Mouse (Mus musculus) midbrain, embryonic 13.5 days (tissue): ENCODE results near the gene Mfap3l. TPM values are rescaled to one million over a fixed set of nuclear protein-coding genes. Genes with fewer than 3 reads are reported as not detected.
A peak's percentile ranks its signal among the peaks of the same experiment; 100 is the strongest.
"Not testable (repeated sequence)": the region's sequence is repeated elsewhere in the genome, so short reads cannot be mapped to it uniquely, and the experiment has no call there.

ENCODE experiments used
- ATAC-seq: fragments of 200-750 bp; cut with Nextera tagmentation; 2 replicates; pipeline ENCODE4 v1.8.0; 2017; ENCODE audit warnings: mild to moderate bottlenecking, moderate TSS enrichment, moderate library complexity
- H3K27ac ChIP-seq: fragments of 300-500 bp; sonication (generic); 2 replicates; pipeline ENCODE4 v1.5.1; 2015; ENCODE audit warnings: inconsistent platforms, mild to moderate bottlenecking, moderate library complexity
- H3K27me3 ChIP-seq: fragments of 300-500 bp; sonication (generic); 2 replicates; pipeline ENCODE4 v1.6.1; 2015; ENCODE audit warnings: mild to moderate bottlenecking, inconsistent platforms
- H3K36me3 ChIP-seq: fragments of 300-500 bp; sonication (generic); 2 replicates; pipeline ENCODE4 v1.6.1; 2015; ENCODE audit warnings: mild to moderate bottlenecking, inconsistent platforms
- H3K4me1 ChIP-seq: fragments of 300-500 bp; sonication (generic); replicated peaks from 2 replicates; pipeline ENCODE4 v1.6.1; 2015; ENCODE audit warnings: inconsistent platforms
- H3K4me2 ChIP-seq: fragments of 300-500 bp; sonication (generic); replicated peaks from 2 replicates; pipeline ENCODE4 v1.6.1; 2015; ENCODE audit warnings: moderate library complexity, mild to moderate bottlenecking, inconsistent platforms
- H3K4me3 ChIP-seq: fragments of 300-500 bp; sonication (generic); replicated peaks from 2 replicates; pipeline ENCODE4 v1.5.1; 2015; ENCODE audit warnings: mild to moderate bottlenecking, inconsistent platforms
- H3K9ac ChIP-seq: fragments of 300-500 bp; sonication (generic); replicated peaks from 2 replicates; pipeline ENCODE4 v1.6.1; 2015; ENCODE audit warnings: mild to moderate bottlenecking, inconsistent platforms
- H3K9me3 ChIP-seq: fragments of 300-500 bp; sonication (generic); 2 replicates; pipeline ENCODE4 v1.6.1; 2016; ENCODE audit warnings: mild to moderate bottlenecking, inconsistent platforms
- WGBS: fragments of 180-500 bp; shearing (Covaris S2); methylation state at CpG from one replicate; pipeline ENCODE4 v1.1.7; 2015; 5-methylcytosine and 5-hydroxymethylcytosine counted together
- polyA plus RNA-seq: library from polyadenylated mRNA; unstranded; fragments of >200 nt; fragmentation: Nextera tagmentation; extraction: Ambion mirVana; gene quantifications from 2 replicates; pipeline ENCODE4 v1.2.1, GENCODE M21; 2015

The Mfap3l gene
- polyA plus RNA-seq, 1 experiment from 2014 or later, result 1.1 TPM

GRCm38 (mm10) chr8:60658114-60658500, 25.5 kb downstream of the Mfap3l start:
- H3K4me2 ChIP-seq, result no peak overlapping the region
- no peak overlapping the region for H3K4me3 ChIP-seq
- no peaks in the 10 kb centered on the region for H3K9me3 ChIP-seq
- H3K9ac ChIP-seq, result no peak overlapping the region
- WGBS, result 60% methylated on average over 6 of the region's 6 CpGs
- peak overlapping the region; percentile 54 for H3K27ac ChIP-seq
- ATAC-seq, result peak; percentile 70
- H3K36me3 ChIP-seq, result no peaks in the 10 kb centered on the region
- peaks cover 18% of the 10 kb centered on the region for H3K4me1 ChIP-seq
- no peaks in the 10 kb centered on the region for H3K27me3 ChIP-seq

- not testable (repeated sequence) for H3K4me2 ChIP-seq, H3K9me3 ChIP-seq, H3K36me3 ChIP-seq, H3K27me3 ChIP-seq, ATAC-seq, H3K27ac ChIP-seq, H3K4me3 ChIP-seq, H3K9ac ChIP-seq
- H3K4me1 ChIP-seq, result peaks cover 18% of the 10 kb centered on the region
- 66% methylated on average over 2 of the region's 2 CpGs for WGBS
Observed at GRCm38 (mm10) chr8:60658686-60659085, 26.1 kb downstream of the Mfap3l start.

- H3K9me3 ChIP-seq, result no peaks in the 10 kb centered on the region
- H3K27me3 ChIP-seq, result no peaks in the 10 kb centered on the region
- ATAC-seq, result no peak
- H3K36me3 ChIP-seq, result no peaks in the 10 kb centered on the region
- peaks cover 18% of the 10 kb centered on the region for H3K4me1 ChIP-seq
- H3K27ac ChIP-seq, result no peak overlapping the region
- H3K9ac ChIP-seq, result no peak overlapping the region
- H3K4me2 ChIP-seq, result no peak overlapping the region
- 87% methylated on average over 8 of the region's 8 CpGs for WGBS
- H3K4me3 ChIP-seq, result no peak overlapping the region
Observed at GRCm38 (mm10) chr8:60659721-60660120, 27.1 kb downstream of the Mfap3l start.

- H3K27me3 ChIP-seq, result no peaks in the 10 kb centered on the region
- no peak overlapping the region for H3K4me3 ChIP-seq
- WGBS, result 92% methylated on average over 2 of the region's 2 CpGs
- no peak overlapping the region for H3K4me2 ChIP-seq
- H3K36me3 ChIP-seq, result no peaks in the 10 kb centered on the region
- no peak for ATAC-seq
- no peaks in the 10 kb centered on the region for H3K9me3 ChIP-seq
- peaks cover 18% of the 10 kb centered on the region for H3K4me1 ChIP-seq
- no peak overlapping the region for H3K9ac ChIP-seq
- H3K27ac ChIP-seq, result no peak overlapping the region
Observed at GRCm38 (mm10) chr8:60661191-60661590, 28.6 kb downstream of the Mfap3l start.

- Histone ChIP-seq H3K27me3 (no peaks in the 10 kb centered on the region), H3K27ac (no peak overlapping the region), H3K9ac (no peak overlapping the region), H3K4me3 (no peak overlapping the region), H3K36me3 (no peaks in the 10 kb centered on the region), H3K9me3 (no peaks in the 10 kb centered on the region), H3K4me2 (no peak overlapping the region), H3K4me1 (peaks cover 3% of the 10 kb centered on the region; the same call in 1 of the 2 replicates)
- WGBS, result 55% methylated on average over 5 of the region's 5 CpGs
- ATAC-seq, result peak; percentile 57; the same call in 1 of the 2 replicates
Observed at GRCm38 (mm10) chr8:60663552-60663951, 30.9 kb downstream of the Mfap3l start.

GRCm38 (mm10) chr8:60665821-60666220, 33.2 kb downstream of the Mfap3l start:
- WGBS, result 87% methylated on average over 4 of the region's 4 CpGs

GRCm38 (mm10) chr8:60666852-60667251, 34.2 kb downstream of the Mfap3l start:
- no peaks in the 10 kb centered on the region for H3K27me3 ChIP-seq
- H3K9me3 ChIP-seq, result no peaks in the 10 kb centered on the region
- no peak overlapping the region for H3K9ac ChIP-seq
- H3K4me1 ChIP-seq, result no peaks in the 10 kb centered on the region
- no peaks in the 10 kb centered on the region for H3K36me3 ChIP-seq
- H3K4me2 ChIP-seq, result no peak overlapping the region
- no peak for ATAC-seq
- 78% methylated on average over 3 of the region's 3 CpGs for WGBS
- no peak overlapping the region for H3K27ac ChIP-seq
- H3K4me3 ChIP-seq, result no peak overlapping the region

More at GRCm38 (mm10) chr8:60665821-60666220, 33.2 kb downstream of the Mfap3l start:
- H3K9ac ChIP-seq, result no peak overlapping the region
- H3K9me3 ChIP-seq, result no peaks in the 10 kb centered on the region
- no peak overlapping the region for H3K4me2 ChIP-seq
- no peaks in the 10 kb centered on the region for H3K4me1 ChIP-seq
- ATAC-seq, result no peak
- H3K27me3 ChIP-seq, result no peaks in the 10 kb centered on the region
- H3K4me3 ChIP-seq, result no peak overlapping the region
- H3K27ac ChIP-seq, result no peak overlapping the region
- no peaks in the 10 kb centered on the region for H3K36me3 ChIP-seq

GRCm38 (mm10) chr8:60678590-60678989, 46.0 kb downstream of the Mfap3l start:
- WGBS, result 95% methylated on average over 6 of the region's 6 CpGs
- H3K4me1 ChIP-seq, result no peaks in the 10 kb centered on the region
- no peak overlapping the region for H3K27ac ChIP-seq
- no peak overlapping the region for H3K4me2 ChIP-seq
- H3K27me3 ChIP-seq, result no peaks in the 10 kb centered on the region
- no peak overlapping the region for H3K4me3 ChIP-seq
- H3K9ac ChIP-seq, result no peak overlapping the region
- no peaks in the 10 kb centered on the region for H3K36me3 ChIP-seq
- H3K9me3 ChIP-seq, result no peaks in the 10 kb centered on the region
- no peak for ATAC-seq

GRCm38 (mm10) chr8:60681811-60682210, 49.2 kb downstream of the Mfap3l start:
- Histone ChIP-seq H3K9me3 (no peaks in the 10 kb centered on the region), H3K4me1 (no peaks in the 10 kb centered on the region), H3K9ac (no peak overlapping the region), H3K36me3 (no peaks in the 10 kb centered on the region), H3K27ac (no peak overlapping the region), H3K4me2 (no peak overlapping the region), H3K4me3 (no peak overlapping the region), H3K27me3 (no peaks in the 10 kb centered on the region)
- ATAC-seq, result no peak
- 92% methylated on average over 4 of the region's 4 CpGs for WGBS

GRCm38 (mm10) chr8:60682340-60682739, 49.7 kb downstream of the Mfap3l start:
- WGBS, result 97% methylated on average over 2 of the region's 2 CpGs
- ATAC-seq, result no peak
- no peak overlapping the region for H3K9ac ChIP-seq

GRCm38 (mm10) chr8:60711516-60712086, 79.0 kb downstream of the Mfap3l start:
- no peak overlapping the region for H3K4me2 ChIP-seq
- H3K27me3 ChIP-seq, result peaks cover 7% of the 10 kb centered on the region; the same call in 1 of the 2 replicates
- H3K27ac ChIP-seq, result no peak overlapping the region
- no peak overlapping the region for H3K9ac ChIP-seq
- no peaks in the 10 kb centered on the region for H3K9me3 ChIP-seq
- peak; percentile 94 for ATAC-seq
- no peaks in the 10 kb centered on the region for H3K36me3 ChIP-seq
- no peaks in the 10 kb centered on the region for H3K4me1 ChIP-seq
- H3K4me3 ChIP-seq, result no peak overlapping the region
- WGBS, result 60% methylated on average over 8 of the region's 8 CpGs

More at GRCm38 (mm10) chr8:60682340-60682739, 49.7 kb downstream of the Mfap3l start:
- Histone ChIP-seq H3K4me3 (no peak overlapping the region), H3K4me1 (no peaks in the 10 kb centered on the region), H3K9me3 (no peaks in the 10 kb centered on the region), H3K27ac (no peak overlapping the region), H3K4me2 (no peak overlapping the region), H3K27me3 (no peaks in the 10 kb centered on the region), H3K36me3 (no peaks in the 10 kb centered on the region)

GRCm38 (mm10) chr8:60714724-60715123, 82.1 kb downstream of the Mfap3l start:
- Histone ChIP-seq H3K4me2 (no peak overlapping the region), H3K9me3 (no peaks in the 10 kb centered on the region), H3K9ac (no peak overlapping the region), H3K27ac (no peak overlapping the region), H3K36me3 (no peaks in the 10 kb centered on the region), H3K4me3 (no peak overlapping the region), H3K4me1 (peaks cover 7% of the 10 kb centered on the region; the same call in 1 of the 2 replicates), H3K27me3 (peaks cover 4% of the 10 kb centered on the region; the same call in 1 of the 2 replicates)
- ATAC-seq, result no peak
- WGBS, result 88% methylated on average over 3 of the region's 3 CpGs

- no peaks in the 10 kb centered on the region for H3K27me3 ChIP-seq
- H3K4me3 ChIP-seq, result no peak overlapping the region
- WGBS, result 72% methylated on average over 3 of the region's 3 CpGs
- no peaks in the 10 kb centered on the region for H3K36me3 ChIP-seq
- no peak overlapping the region for H3K4me2 ChIP-seq
- peaks cover 7% of the 10 kb centered on the region; the same call in 1 of the 2 replicates for H3K4me1 ChIP-seq
- H3K27ac ChIP-seq, result no peak overlapping the region
- no peaks in the 10 kb centered on the region for H3K9me3 ChIP-seq
- no peak for ATAC-seq
- no peak overlapping the region for H3K9ac ChIP-seq
Observed at GRCm38 (mm10) chr8:60718692-60719091, 86.1 kb downstream of the Mfap3l start.
